ENCODE assay signal across 27 mouse cellular contexts in genomic region chr17:63534576-63535265, GRCm38 (mm10).
"Had no signal": no experiment of that assay in that cellular context is flagged by ENCODE, and none has a peak within 500 bp of the region (broad histone marks: within the 10 kb centered on the region; RNA-seq: fewer than 3 reads in every experiment).

No protein-coding gene starts in this region.

- H3K4me2 ChIP-seq: heart, embryonic 11.5 days; hindbrain, embryonic 12.5 days; hindbrain, embryonic 14.5 days; intestine, embryonic 15.5 days; kidney, embryonic 15.5 days; limb, embryonic 12.5 days; liver, embryonic 11.5 days; liver, embryonic 13.5 days; liver, embryonic 15.5 days had no signal

- H3K4me1 ChIP-seq: hindbrain, embryonic 12.5 days; intestine, embryonic 15.5 days; kidney, embryonic 15.5 days; liver, embryonic 13.5 days; liver, embryonic 15.5 days had no signal

- H3K9me3 ChIP-seq: hindbrain, embryonic 10.5 days; hindbrain, embryonic 12.5 days; intestine, embryonic 15.5 days; kidney, embryonic 15.5 days; limb, embryonic 10.5 days; limb, embryonic 12.5 days; liver, embryonic 13.5 days; liver, embryonic 15.5 days had no signal

- H3K4me3 ChIP-seq: hindbrain, embryonic 10.5 days; hindbrain, embryonic 12.5 days; intestine, embryonic 15.5 days; kidney, embryonic 15.5 days; limb, embryonic 10.5 days; limb, embryonic 12.5 days; liver, embryonic 13.5 days; liver, embryonic 15.5 days had no signal

- H3K9ac ChIP-seq: hindbrain, embryonic 12.5 days; hindbrain, embryonic 14.5 days; intestine, embryonic 15.5 days; kidney, embryonic 15.5 days; limb, embryonic 12.5 days; liver, embryonic 13.5 days; liver, embryonic 15.5 days had no signal

- H3K36me3 ChIP-seq: hindbrain, embryonic 10.5 days; hindbrain, embryonic 12.5 days; intestine, embryonic 15.5 days; kidney, embryonic 15.5 days; limb, embryonic 10.5 days; limb, embryonic 12.5 days; liver, embryonic 13.5 days; liver, embryonic 15.5 days had no signal

- DNase-seq: gastrocnemius, postnatal 14 days; gastrocnemius, postnatal 36 days; heart, adult 18-20 months; heart, postnatal 10 days; heart, postnatal 4 days; kidney, adult 11 months; kidney, adult 2 months; kidney, adult 9 months; kidney, postnatal 14 days; kidney, postnatal 36 days; layer of hippocampus, adult 9-11 months; layer of hippocampus, postnatal 36 days; liver; liver, embryonic 13.5 days had no signal

- H3K27ac ChIP-seq: hindbrain, embryonic 10.5 days; hindbrain, embryonic 12.5 days; hindbrain, embryonic 14.5 days; intestine, embryonic 15.5 days; kidney, embryonic 15.5 days; kidney, postnatal 0 days; limb, embryonic 10.5 days; limb, embryonic 12.5 days; liver, embryonic 13.5 days; liver, embryonic 15.5 days had no signal

- ATAC-seq: hindbrain, embryonic 16.5 days; inflammation-experienced regulatory T-cells, adult 6 months; intestine, embryonic 15.5 days had no signal

- H3K27me3 ChIP-seq: hindbrain, embryonic 12.5 days; intestine, embryonic 15.5 days; kidney, embryonic 15.5 days; limb, embryonic 12.5 days; liver, embryonic 13.5 days; liver, embryonic 15.5 days had no signal
